Mouse (Mus musculus) CH12.LX (cell line): Measurements from ENCODE around the gene Dnajc5. TPM values are rescaled to one million over a fixed set of nuclear protein-coding genes. Genes with fewer than 3 reads are reported as not detected.

Experiments used
- DNase-seq: peaks from one replicate; pipeline ENCODE4 v3.0.0-alpha.2; 2013; ENCODE audit errors: extremely low read depth
- H3K27ac ChIP-seq: 2 replicates; pipeline ENCODE4 v1.5.1; 2012; ENCODE audit warnings: low read depth, mild to moderate bottlenecking, control low read depth, moderate library complexity; ENCODE audit not compliant: insufficient read depth
- H3K27me3 ChIP-seq: replicated peaks from 2 replicates; pipeline ENCODE3; 2012; ENCODE audit warnings: inconsistent platforms
- H3K36me3 ChIP-seq, 2 experiments: replicated peaks in 1 of 2; 2 replicates each; pipeline versions ENCODE3 to v1.6.1; 2012; ENCODE audit warnings: inconsistent platforms in 1 of 2, low read length in 1 of 2, mild to moderate bottlenecking in 1 of 2, mixed read lengths in 1 of 2, moderate library complexity in 1 of 2; ENCODE audit not compliant: control insufficient read depth in 1 of 2, insufficient read depth in 1 of 2
- H3K4me1 ChIP-seq, 2 experiments: 2 replicates each; pipeline ENCODE4 v1.6.1; 2012; ENCODE audit warnings: inconsistent platforms in 1 of 2, moderate library complexity in 1 of 2; ENCODE audit not compliant: insufficient read depth in 2 of 2, control insufficient read depth in 1 of 2
- H3K4me2 ChIP-seq: 2 replicates; pipeline ENCODE4 v1.6.1; 2012; ENCODE audit warnings: low read depth, mild to moderate bottlenecking, control low read depth; ENCODE audit not compliant: poor library complexity, insufficient read depth, severe bottlenecking
- H3K4me3 ChIP-seq, 3 experiments: fragments of 150-350 bp in 1 of 3; sonication (generic) in 1 of 3; replicated peaks in 1 of 3; 2 replicates each; pipeline versions ENCODE3 to v1.5.1; 2011 to 2012; ENCODE audit warnings: low read depth in 2 of 3, low read length in 2 of 3, mild to moderate bottlenecking in 2 of 3, moderate library complexity in 2 of 3, control low read depth in 1 of 3, improper control_type of control experiment in 1 of 3, inconsistent platforms in 1 of 3, mixed read lengths in 1 of 3; ENCODE audit not compliant: poor library complexity in 1 of 3
- H3K79me2 ChIP-seq: replicated peaks from 2 replicates; pipeline ENCODE4 v1.6.1; 2012; ENCODE audit warnings: mild to moderate bottlenecking, moderate library complexity; ENCODE audit not compliant: control insufficient read depth, poor library complexity, insufficient read depth, severe bottlenecking; ENCODE audit errors: extremely low read depth
- H3K9ac ChIP-seq: 2 replicates; pipeline ENCODE4 v1.6.1; 2012; ENCODE audit warnings: low read depth, mild to moderate bottlenecking, control low read depth, moderate library complexity; ENCODE audit not compliant: insufficient read depth
- H3K9me3 ChIP-seq: replicated peaks from 2 replicates; pipeline ENCODE3; 2012; ENCODE audit warnings: low read length, inconsistent platforms, mixed read lengths
- BHLHE40 ChIP-seq: IDR thresholded peaks from 2 replicates; pipeline ENCODE4 v1.6.1; 2011; ENCODE audit warnings: mild to moderate bottlenecking, low read depth, low read length, improper control_type of control experiment
- CHD1 ChIP-seq: IDR thresholded peaks from 2 replicates; pipeline ENCODE4 v1.6.1; 2012; ENCODE audit warnings: low read depth, low read length, improper control_type of control experiment, inconsistent platforms
- E2F4 ChIP-seq: IDR thresholded peaks from 2 replicates; pipeline ENCODE4 v1.6.1; 2011; ENCODE audit warnings: low read depth, low read length, improper control_type of control experiment; ENCODE audit not compliant: insufficient replicate concordance
- ELF1 ChIP-seq: IDR thresholded peaks from 2 replicates; pipeline ENCODE4 v1.6.1; 2014; ENCODE audit warnings: low read depth, mild to moderate bottlenecking, inconsistent platforms, low read length, improper control_type of control experiment
- JUN ChIP-seq: IDR thresholded peaks from 2 replicates; pipeline ENCODE4 v1.6.1; 2011; ENCODE audit warnings: low read depth, mild to moderate bottlenecking, low read length, improper control_type of control experiment, moderate library complexity; ENCODE audit not compliant: insufficient read depth
- MEF2A ChIP-seq: IDR thresholded peaks from 2 replicates; pipeline ENCODE4 v1.6.1; 2014; ENCODE audit warnings: low read depth, mild to moderate bottlenecking, inconsistent platforms, low read length, improper control_type of control experiment, borderline replicate concordance
- POLR2AphosphoS2 ChIP-seq: IDR thresholded peaks from 2 replicates; pipeline ENCODE4 v1.6.1; 2011; ENCODE audit warnings: low read depth, low read length, improper control_type of control experiment
- RAD21 ChIP-seq: IDR thresholded peaks from 2 replicates; pipeline ENCODE4 v1.6.1; 2011; ENCODE audit warnings: low read depth, mild to moderate bottlenecking, low read length, improper control_type of control experiment, moderate library complexity
- RCOR1 ChIP-seq: conservative IDR thresholded peaks from 2 replicates; pipeline ENCODE4 v1.6.1; 2012; ENCODE audit warnings: low read depth, mild to moderate bottlenecking, inconsistent platforms, low read length, improper control_type of control experiment
- SIN3A ChIP-seq: IDR thresholded peaks from 2 replicates; pipeline ENCODE4 v1.6.1; 2012; ENCODE audit warnings: low read length, improper control_type of control experiment, inconsistent platforms
- TBP ChIP-seq: conservative IDR thresholded peaks from 2 replicates; pipeline ENCODE4 v1.6.1; 2011; ENCODE audit warnings: low read depth, low read length, improper control_type of control experiment
- TCF12 ChIP-seq: IDR thresholded peaks from 2 replicates; pipeline ENCODE4 v1.6.1; 2014; ENCODE audit warnings: low read depth, mild to moderate bottlenecking, inconsistent platforms, low read length, improper control_type of control experiment
- UBTF ChIP-seq: IDR thresholded peaks from 2 replicates; pipeline ENCODE4 v1.6.1; 2012; ENCODE audit warnings: low read depth, mild to moderate bottlenecking, inconsistent platforms, low read length, improper control_type of control experiment, moderate library complexity
- USF2 ChIP-seq: conservative IDR thresholded peaks from 2 replicates; pipeline ENCODE4 v1.6.1; 2011; ENCODE audit warnings: low read depth, low read length, improper control_type of control experiment
- ZC3H11A ChIP-seq: IDR thresholded peaks from 2 replicates; pipeline ENCODE4 v1.6.1; 2012; ENCODE audit warnings: low read depth, mild to moderate bottlenecking, inconsistent platforms, low read length, improper control_type of control experiment
- ZMIZ1 ChIP-seq: IDR thresholded peaks from 2 replicates; pipeline ENCODE4 v1.6.1; 2012; ENCODE audit warnings: low read depth, mild to moderate bottlenecking, inconsistent platforms, low read length, improper control_type of control experiment
- ZNF384 ChIP-seq: IDR thresholded peaks from 2 replicates; pipeline ENCODE4 v1.6.1; 2012; ENCODE audit warnings: low read depth, low read length, improper control_type of control experiment, inconsistent platforms
- dilution Hi-C: fragments of 300-500 bp; cut with MboI; formaldehyde crosslinking; loops from 2 replicates; pipeline ENCODE4 v1.14.3; 2020; ENCODE audit warnings: low sequenced_read_pairs; ENCODE audit not compliant: extremely low pct_unique_long_range_greater_than_20kb, extremely low pct_ligation_motif_present
- in situ Hi-C: fragments of 300-500 bp; cut with MboI; formaldehyde crosslinking; loops from 3 replicates; pipeline ENCODE4 v1.14.3; 2019; ENCODE audit warnings: low sequenced_read_pairs, low pct_ligation_motif_present, low pct_unique_long_range_greater_than_20kb, mixed read lengths
- polyA plus RNA-seq: library from polyadenylated mRNA; unstranded; fragments of >175 nt; gene quantifications from 2 replicates; pipeline ENCODE4 v1.2.1, GENCODE M21; 2012; ENCODE audit warnings: low read depth; ENCODE audit not compliant: insufficient read length
- total RNA-seq, 2 experiments: library from RNA; depleted of rRNA; stranded (reverse); fragments of 300-350 nt in 1 of 2; fragments of >200 nt in 1 of 2; gene quantifications; 2 replicates each; pipeline ENCODE4 v1.2.3; 2012 to 2014

Gene Dnajc5
- total and polyA plus RNA-seq, 3 experiments, result 51.1 to 54.6 (median 54.5) TPM

DNA sequence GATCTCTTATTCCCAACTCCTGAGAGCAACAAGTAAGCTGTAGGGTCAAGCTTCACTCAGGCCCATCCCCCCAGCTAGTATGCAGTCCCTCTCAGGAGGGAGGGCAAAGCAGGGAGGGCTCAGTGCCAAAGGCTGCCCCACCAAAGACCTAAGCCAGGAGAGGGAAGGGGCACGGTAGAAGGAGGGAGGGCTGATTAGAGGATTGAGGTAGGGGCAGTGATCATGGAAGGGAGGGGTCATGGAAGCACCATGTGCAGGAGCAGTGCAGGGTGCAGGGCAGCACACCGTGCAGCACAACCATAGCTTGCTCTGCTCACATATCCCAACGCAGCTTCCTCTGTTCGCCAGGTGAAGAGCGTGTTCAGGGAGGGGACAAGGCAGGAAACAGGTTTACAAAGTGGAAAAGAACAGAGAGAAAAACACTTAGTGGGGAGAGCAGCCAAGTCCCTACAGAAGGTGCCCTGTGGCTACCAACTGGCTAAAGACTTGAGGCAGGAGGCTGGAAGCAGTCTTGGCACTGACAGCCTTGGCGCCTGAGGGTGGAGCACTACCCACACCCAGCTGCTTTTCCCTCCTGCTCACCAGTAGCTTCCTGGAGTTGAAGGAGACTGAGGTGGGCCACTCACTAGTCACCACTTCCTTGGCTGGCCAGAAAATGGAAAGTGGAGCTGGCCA, 50.8 kb downstream of the Dnajc5 start:
- no peak overlapping the region for H3K27ac ChIP-seq
- TF ChIP-seq RCOR1, result no peak
- no peak for TF ChIP-seq CHD1
- TF ChIP-seq TCF12, result no peak
- no peak for TF ChIP-seq JUN
- no peak for TF ChIP-seq TBP
- TF ChIP-seq SIN3A, result no peak
- TF ChIP-seq RAD21, result no peak
- TF ChIP-seq USF2, result no peak
- no peak for TF ChIP-seq ELF1
- no peak for TF ChIP-seq ZMIZ1
- no peak for TF ChIP-seq POLR2AphosphoS2
- TF ChIP-seq UBTF, result no peak
- TF ChIP-seq MEF2A, result no peak
- no peak for TF ChIP-seq ZNF384
- TF ChIP-seq E2F4, result no peak
- TF ChIP-seq ZC3H11A, result no peak
- no peak for TF ChIP-seq BHLHE40
- H3K36me3 ChIP-seq, result peaks cover 46 to 80% of the 10 kb centered on the region in 2 experiments

DNA sequence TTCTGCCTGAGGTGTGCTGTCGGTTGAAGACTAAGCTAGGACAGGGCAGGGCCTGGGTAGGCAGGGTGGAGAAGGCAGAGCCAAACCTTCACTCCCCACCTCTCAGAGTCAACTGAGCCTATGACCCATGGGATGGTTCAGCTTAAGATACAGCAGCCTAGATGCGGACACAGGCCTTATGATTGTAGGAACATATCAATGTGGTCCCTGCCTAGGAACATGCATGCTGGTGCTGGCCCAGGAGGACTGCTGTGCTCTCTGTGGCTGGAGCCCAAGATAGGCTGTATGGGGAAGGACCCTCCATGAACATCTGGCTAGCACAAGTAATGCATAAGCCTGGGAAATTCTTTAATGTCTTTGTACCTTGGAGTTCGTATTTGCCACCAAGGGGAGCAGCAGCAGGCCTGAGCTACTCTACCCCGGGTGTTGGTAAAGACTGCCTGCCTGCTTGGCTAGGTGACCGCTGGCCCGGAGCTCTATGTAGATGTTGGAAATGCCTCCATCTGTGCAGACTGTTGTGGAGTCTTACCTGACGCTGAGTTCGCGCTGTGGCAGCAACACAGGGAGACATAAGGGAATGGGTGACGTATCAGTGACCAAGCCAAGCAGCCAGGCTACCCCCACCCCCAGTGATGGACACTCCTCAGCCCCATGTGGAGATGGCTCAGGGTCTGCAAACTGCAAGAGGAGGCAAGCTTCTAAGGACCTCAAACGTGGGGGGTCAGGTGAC, 51.8 kb downstream of the Dnajc5 start:
- Histone ChIP-seq H3K4me3 (no peak overlapping the region), H3K27ac (no peak overlapping the region), H3K36me3 (peaks cover 46 to 81% of the 10 kb centered on the region in 2 experiments), H3K79me2 (no peaks in the 10 kb centered on the region), H3K9ac (no peak overlapping the region), H3K9me3 (no peaks in the 10 kb centered on the region), H3K4me1 (peaks cover 0 to 7% of the 10 kb centered on the region in 2 experiments; a peak in 2 of 4 replicates), H3K4me2 (no peak overlapping the region), H3K27me3 (no peaks in the 10 kb centered on the region)
- in situ Hi-C loops (no loop called here), dilution Hi-C loops (no loop called here)
- TF ChIP-seq BHLHE40, result no peak
- DNase-seq, result no peak

More for the DNA sequence above, 50.8 kb downstream of the Dnajc5 start:
- dilution Hi-C loops (no loop called here), in situ Hi-C loops (no loop called here)
- Histone ChIP-seq H3K4me2 (no peak overlapping the region), H3K27me3 (no peaks in the 10 kb centered on the region), H3K9ac (no peak overlapping the region), H3K4me1 (peaks cover 0 to 7% of the 10 kb centered on the region in 2 experiments; a peak in 2 of 4 replicates), H3K79me2 (no peaks in the 10 kb centered on the region), H3K9me3 (no peaks in the 10 kb centered on the region), H3K4me3 (no peak overlapping the region)
- DNase-seq, result no peak
